ENCODE assay signal across 12 mouse cellular contexts in genomic region chrX:152973476-152974203, GRCm38 (mm10). TPM values are rescaled to one million over a fixed set of nuclear protein-coding genes. Genes with fewer than 3 reads are reported as not detected.
DNase-seq lines count a peak whose midpoint lies in the region; ATAC-seq and TF ChIP-seq lines count a peak whose summit lies in the region.
"Not testable (repeated sequence)": the region's sequence is repeated elsewhere in the genome, so short reads cannot be mapped to it uniquely, and the experiment has no call there.
"Had no signal": no experiment of that assay in that cellular context is flagged by ENCODE, and none has a peak within 500 bp of the region (broad histone marks: within the 10 kb centered on the region; RNA-seq: fewer than 3 reads in every experiment).

No protein-coding gene starts in this region.

- H3K27ac ChIP-seq in CH12.LX (ENCODE audit: insufficient read depth, low read depth); embryonic facial prominence, embryonic 15.5 days (replicated peaks); gastrocnemius, adult 2 months; hindbrain, embryonic 11.5 days (ENCODE audit: low read depth, low read length); intestine, postnatal 0 days (ENCODE audit: low read depth, low read length); limb, embryonic 14.5 days (replicated peaks; ENCODE audit: low read depth, low read length): not testable (repeated sequence)
- peak overlapping the region; percentile 87; the same call in 1 of the 2 replicates for H3K27ac ChIP-seq in midbrain, embryonic 10.5 days (replicated peaks)
- peak overlapping the region; percentile 72 for H3K27ac ChIP-seq in neural tube, embryonic 13.5 days (replicated peaks)

- peak overlapping the region; percentile 44; the same call in 1 of the 2 replicates for H3K4me2 ChIP-seq in CH12.LX (ENCODE audit: insufficient read depth, low read depth, poor library complexity, severe bottlenecking)
- H3K4me2 ChIP-seq in embryonic facial prominence, embryonic 15.5 days (replicated peaks), result peak overlapping the region; percentile 35; the same call in 1 of the 2 replicates
- H3K4me2 ChIP-seq in hindbrain, embryonic 11.5 days (replicated peaks; ENCODE audit: low read depth, low read length); intestine, postnatal 0 days (replicated peaks; ENCODE audit: low read depth); limb, embryonic 14.5 days (replicated peaks; ENCODE audit: low read depth, low read length, severe bottlenecking): not testable (repeated sequence)
- H3K4me2 ChIP-seq in neural tube, embryonic 13.5 days, result peak overlapping the region; percentile 38

- not testable (repeated sequence) for H3K9ac ChIP-seq in CH12.LX (ENCODE audit: insufficient read depth, low read depth); embryonic facial prominence, embryonic 15.5 days; hindbrain, embryonic 11.5 days (ENCODE audit: low read depth, low read length); intestine, postnatal 0 days (ENCODE audit: low read depth, low read length); limb, embryonic 14.5 days (ENCODE audit: low read depth, low read length, severe bottlenecking); neural tube, embryonic 13.5 days

- ATAC-seq in embryonic facial prominence, embryonic 15.5 days (ENCODE audit: insufficient number of reproducible peaks, low FRiP score, low TSS enrichment, low read depth), result peak; percentile 70
- ATAC-seq in hindbrain, embryonic 11.5 days (ENCODE audit: low FRiP score), result peak; percentile 97
- peak; percentile 22; the same call in 1 of the 2 replicates for ATAC-seq in intestine, postnatal 0 days
- peak; percentile 74 for ATAC-seq in limb, embryonic 14.5 days (ENCODE audit: low FRiP score, low read depth)
- ATAC-seq in neural tube, embryonic 13.5 days (ENCODE audit: low read depth), result peak; percentile 95

- not testable (repeated sequence) for TF ChIP-seq RAD21 in CH12.LX (IDR thresholded peaks at IDR 0.05; ENCODE audit: low read depth, low read length)

- 21% methylated on average over 6 of the region's 19 CpGs for WGBS in embryonic facial prominence, embryonic 15.5 days
- WGBS in hindbrain, embryonic 11.5 days, result 9% methylated on average over 5 of the region's 19 CpGs
- 22% methylated on average over 5 of the region's 19 CpGs for WGBS in intestine, postnatal 0 days
- WGBS in limb, embryonic 14.5 days, result 27% methylated on average over 5 of the region's 19 CpGs
- WGBS in midbrain, embryonic 10.5 days, result 17% methylated on average over 8 of the region's 19 CpGs
- 16% methylated on average over 6 of the region's 19 CpGs for WGBS in neural tube, embryonic 13.5 days

- in situ Hi-C loops in CH12.LX (cut with MboI; ENCODE audit: low pct_ligation_motif_present, low pct_unique_long_range_greater_than_20kb, low sequenced_read_pairs), result not testable (repeated sequence)

- intact Hi-C loops in gastrocnemius, adult 2 months (cut with DNase I), result not testable (repeated sequence)

- not testable (repeated sequence) for H3K79me2 ChIP-seq in CH12.LX (replicated peaks; ENCODE audit: control insufficient read depth, extremely low read depth, insufficient read depth, poor library complexity, severe bottlenecking)

- peaks cover 6 to 14% of the 10 kb centered on the region in 2 experiments; a peak in 2 of 4 replicates for H3K4me1 ChIP-seq in CH12.LX (ENCODE audit: control insufficient read depth in 1 of 2, insufficient read depth in 2 of 2)
- H3K4me1 ChIP-seq in embryonic facial prominence, embryonic 15.5 days; hindbrain, embryonic 11.5 days (replicated peaks; ENCODE audit: control insufficient read depth, insufficient read depth, low read length); intestine, postnatal 0 days (replicated peaks; ENCODE audit: control insufficient read depth, insufficient read depth, low read length); limb, embryonic 14.5 days (ENCODE audit: control insufficient read depth, insufficient read depth, low read length); neural tube, embryonic 13.5 days (replicated peaks): not testable (repeated sequence)
- peaks cover 18% of the 10 kb centered on the region for H3K4me1 ChIP-seq in midbrain, embryonic 10.5 days

- not testable (repeated sequence) for H3K4me3 ChIP-seq in CH12.LX (replicated peaks in 1 of 3; ENCODE audit: low read depth in 2 of 3, low read length in 2 of 3, poor library complexity in 1 of 3); embryonic facial prominence, embryonic 15.5 days (replicated peaks); hindbrain, embryonic 11.5 days (ENCODE audit: low read depth, low read length); intestine, postnatal 0 days (ENCODE audit: low read depth, low read length); limb, embryonic 14.5 days (replicated peaks; ENCODE audit: low read length); midbrain, embryonic 10.5 days; neural tube, embryonic 13.5 days
- H3K4me3 ChIP-seq in gastrocnemius, adult 2 months, result peak overlapping the region; percentile 64

- TF ChIP-seq CTCF in CH12.LX (conservative IDR thresholded peaks at IDR 0.05 in 1 of 2, IDR thresholded peaks at IDR 0.05 in 1 of 2; ENCODE audit: low read depth in 2 of 2, low read length in 2 of 2); gastrocnemius, adult 2 months (IDR thresholded peaks at IDR 0.05); intestine, postnatal 0 days (IDR thresholded peaks at IDR 0.05; ENCODE audit: low read depth): not testable (repeated sequence)

- H3K27me3 ChIP-seq in CH12.LX (replicated peaks); hindbrain, embryonic 11.5 days (ENCODE audit: control insufficient read depth, insufficient read depth, low read length); intestine, postnatal 0 days (replicated peaks; ENCODE audit: control insufficient read depth, insufficient read depth, low read length); limb, embryonic 14.5 days (ENCODE audit: control insufficient read depth, insufficient read depth, low read length): not testable (repeated sequence)
- peaks cover 13% of the 10 kb centered on the region; the same call in 1 of the 2 replicates for H3K27me3 ChIP-seq in embryonic facial prominence, embryonic 15.5 days
- H3K27me3 ChIP-seq in midbrain, embryonic 10.5 days (ENCODE audit: low read depth, poor library complexity, severe bottlenecking), result peaks cover 69% of the 10 kb centered on the region
- H3K27me3 ChIP-seq in neural tube, embryonic 13.5 days, result peaks cover 11% of the 10 kb centered on the region

- not testable (repeated sequence) for TF ChIP-seq POLR2A in CH12.LX (IDR thresholded peaks at IDR 0.05; ENCODE audit: low read depth, low read length); limb, embryonic 14.5 days (IDR thresholded peaks at IDR 0.05; ENCODE audit: borderline replicate concordance, extremely low read depth, insufficient read depth, insufficient read length)

- dilution Hi-C loops in CH12.LX (cut with MboI; ENCODE audit: extremely low pct_ligation_motif_present, extremely low pct_unique_long_range_greater_than_20kb, low sequenced_read_pairs), result not testable (repeated sequence)

- H3K9me3 ChIP-seq in CH12.LX (replicated peaks; ENCODE audit: low read length); embryonic facial prominence, embryonic 15.5 days (replicated peaks); hindbrain, embryonic 11.5 days (ENCODE audit: control insufficient read depth, low read length); intestine, postnatal 0 days (ENCODE audit: control insufficient read depth); limb, embryonic 14.5 days (ENCODE audit: control insufficient read depth, low read length); midbrain, embryonic 10.5 days (replicated peaks); neural tube, embryonic 13.5 days: not testable (repeated sequence)

- DNase-seq in CH12.LX (ENCODE audit: extremely low read depth); gastrocnemius, adult 2 months; hindbrain, embryonic 11.5 days (ENCODE audit: low spot score); limb, embryonic 14.5 days (ENCODE audit: low spot score); midbrain, embryonic 10.5 days (ENCODE audit: low spot score): not testable (repeated sequence)

- H3K36me3 ChIP-seq in CH12.LX (replicated peaks in 1 of 2; ENCODE audit: control insufficient read depth in 1 of 2, insufficient read depth in 1 of 2, low read length in 1 of 2); embryonic facial prominence, embryonic 15.5 days; hindbrain, embryonic 11.5 days (ENCODE audit: control insufficient read depth, insufficient read depth, low read length); intestine, postnatal 0 days (ENCODE audit: control insufficient read depth, insufficient read depth); limb, embryonic 14.5 days (ENCODE audit: control insufficient read depth, insufficient read depth, low read length); midbrain, embryonic 10.5 days; neural tube, embryonic 13.5 days: not testable (repeated sequence)

- TF ChIP-seq EP300 in CH12.LX (IDR thresholded peaks at IDR 0.05; ENCODE audit: low read length), result not testable (repeated sequence)

RNA-seq across cellular contexts. Expression of gene Usp51, which starts 32.6 kb away (rescaled TPM):
- total RNA-seq in CH12.LX (2012; rRNA removed) (1.6 and 3.2 TPM in 2 replicates), CH12.LX (2014; rRNA removed) (3.9 and 4.2 TPM in 2 replicates)
- polyA plus RNA-seq in CH12.LX (2012; ENCODE audit: insufficient read length, low read depth), result 2.6 and 3.0 TPM in 2 replicates
- polyA plus RNA-seq in embryonic facial prominence, embryonic 15.5 days (2015; fragmentation: Nextera tagmentation; extraction: Ambion mirVana), result 1.2 TPM in 2 replicates
- not detected for total RNA-seq in gastrocnemius, adult 2 months (2021)
- polyA plus RNA-seq in hindbrain, embryonic 11.5 days (2014; fragmentation: Nextera tagmentation; extraction: Ambion mirVana), result 3.7 and 3.8 TPM in 2 replicates
- polyA plus RNA-seq in intestine, postnatal 0 days (2015; fragmentation: Nextera tagmentation; extraction: Ambion mirVana), result 0.20 and 0.43 TPM in 2 replicates
- 1.1 TPM in 2 replicates for polyA plus RNA-seq in limb, embryonic 14.5 days (2012; rRNA removed)
- 1.5 and 2.1 TPM in 2 replicates for polyA plus RNA-seq in limb, embryonic 14.5 days (2014; fragmentation: Nextera tagmentation; extraction: Ambion mirVana)
- 7.1 and 9.3 TPM in 2 replicates for polyA plus RNA-seq in midbrain, embryonic 10.5 days (2016; fragmentation: Nextera tagmentation; extraction: Ambion mirVana)
- 1.3 and 1.9 TPM in 2 replicates for polyA plus RNA-seq in neural tube, embryonic 13.5 days (2015; fragmentation: Nextera tagmentation; extraction: Ambion mirVana)
- total RNA-seq: gastrocnemius, adult 18-20 months; heart, adult 2 months had no signal
- polyA plus RNA-seq: erythroblast, embryonic 14.5 days; heart, adult 2 months; Patski had no signal

Comparison
In these comparisons a context has a peak if more than half of its experiments do, and no peak if none do; other contexts are left out.
1. ATAC-seq: peak in every context shown above with its lines; median percentile 97 in hindbrain, embryonic 11.5 days; 95 in neural tube, embryonic 13.5 days; 74 in limb, embryonic 14.5 days; 70 in embryonic facial prominence, embryonic 15.5 days; 22 in intestine, postnatal 0 days.